Mouse (Mus musculus): Measurements from ENCODE around the gene Gpr37l1.

GRCm38 (mm10) chr1:135181275-135181674 lies 13.8 kb upstream of the Gpr37l1 start:
- TF ChIP-seq POLR2A (IDR thresholded peaks at IDR 0.05; ENCODE audit: insufficient read depth, low read depth, low read length): no peak
- TF ChIP-seq CTCF (IDR thresholded peaks at IDR 0.05): no peak
- no peak for TF ChIP-seq EP300 (IDR thresholded peaks at IDR 0.05; ENCODE audit: insufficient read depth, low read depth, low read length)

Data from heart, adult 2 months (tissue).